Mouse (Mus musculus): ENCODE measurements at regions not wholly inside any gene's neighbourhood (a gene's known extent, or its start where the extent isn't known, plus 50 kb on each side); places are given as distances from the start of the nearest gene placed in this dataset.

DNA sequence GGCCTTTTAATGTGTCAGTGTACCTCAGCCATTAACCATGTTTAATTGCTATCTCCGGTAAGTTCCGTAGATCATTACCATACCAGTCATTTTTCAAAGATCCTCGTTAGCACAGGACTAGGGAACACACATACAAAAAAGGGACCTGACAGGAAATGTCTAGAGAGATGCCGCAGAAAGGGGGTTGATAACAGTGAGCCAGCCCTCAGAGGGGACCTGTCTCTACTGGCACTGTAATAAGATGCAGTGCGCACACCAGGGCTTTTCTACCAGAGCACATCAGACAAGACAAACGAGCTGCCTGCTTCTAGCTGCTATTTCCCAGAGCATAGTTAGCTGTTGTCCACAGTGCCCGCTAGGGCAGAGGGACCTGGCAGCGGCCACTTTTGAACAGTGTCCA, 199.1 kb downstream of the Sox11 start:
- in situ Hi-C loops (cut with MboI, MseI), result no loop called here

- in situ Hi-C loops (cut with MboI, MseI), result no loop called here
Measured at GRCm38 (mm10) chr12:27140335-27140702, 202.1 kb downstream of the Sox11 start.

DNA sequence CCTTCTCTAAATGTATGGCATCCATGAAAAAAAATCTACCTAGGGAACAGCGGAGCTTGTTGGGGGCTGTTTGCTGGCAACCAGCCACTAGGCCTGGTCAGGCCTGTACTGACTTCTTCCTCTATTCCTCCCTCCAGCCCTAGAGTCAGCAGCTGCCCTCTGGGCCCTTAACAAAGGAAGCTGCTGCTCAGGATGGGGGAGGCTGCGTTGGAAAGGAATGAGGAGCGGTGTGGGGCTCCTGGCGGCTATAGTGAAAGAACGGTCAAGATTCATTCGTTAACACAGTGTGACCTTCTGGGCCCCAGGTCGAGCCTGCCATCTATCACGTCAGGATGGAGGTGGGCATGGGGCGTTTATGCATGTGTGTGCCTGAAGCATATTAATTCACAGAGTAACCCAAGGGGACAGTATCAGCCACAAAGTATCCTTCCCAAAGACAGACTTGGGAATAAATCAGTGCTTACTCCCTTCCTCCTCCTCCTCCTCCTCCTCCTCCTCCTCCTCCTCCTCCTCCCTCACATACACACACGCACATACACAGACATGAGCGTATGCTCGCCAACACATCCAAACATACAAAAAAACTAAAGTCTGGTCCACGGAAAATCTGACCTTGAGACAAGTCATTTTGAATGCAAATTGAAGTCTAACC, 202.6 kb downstream of the Sox11 start:
- in situ Hi-C loops (cut with MboI, MseI), result no loop called here

DNA sequence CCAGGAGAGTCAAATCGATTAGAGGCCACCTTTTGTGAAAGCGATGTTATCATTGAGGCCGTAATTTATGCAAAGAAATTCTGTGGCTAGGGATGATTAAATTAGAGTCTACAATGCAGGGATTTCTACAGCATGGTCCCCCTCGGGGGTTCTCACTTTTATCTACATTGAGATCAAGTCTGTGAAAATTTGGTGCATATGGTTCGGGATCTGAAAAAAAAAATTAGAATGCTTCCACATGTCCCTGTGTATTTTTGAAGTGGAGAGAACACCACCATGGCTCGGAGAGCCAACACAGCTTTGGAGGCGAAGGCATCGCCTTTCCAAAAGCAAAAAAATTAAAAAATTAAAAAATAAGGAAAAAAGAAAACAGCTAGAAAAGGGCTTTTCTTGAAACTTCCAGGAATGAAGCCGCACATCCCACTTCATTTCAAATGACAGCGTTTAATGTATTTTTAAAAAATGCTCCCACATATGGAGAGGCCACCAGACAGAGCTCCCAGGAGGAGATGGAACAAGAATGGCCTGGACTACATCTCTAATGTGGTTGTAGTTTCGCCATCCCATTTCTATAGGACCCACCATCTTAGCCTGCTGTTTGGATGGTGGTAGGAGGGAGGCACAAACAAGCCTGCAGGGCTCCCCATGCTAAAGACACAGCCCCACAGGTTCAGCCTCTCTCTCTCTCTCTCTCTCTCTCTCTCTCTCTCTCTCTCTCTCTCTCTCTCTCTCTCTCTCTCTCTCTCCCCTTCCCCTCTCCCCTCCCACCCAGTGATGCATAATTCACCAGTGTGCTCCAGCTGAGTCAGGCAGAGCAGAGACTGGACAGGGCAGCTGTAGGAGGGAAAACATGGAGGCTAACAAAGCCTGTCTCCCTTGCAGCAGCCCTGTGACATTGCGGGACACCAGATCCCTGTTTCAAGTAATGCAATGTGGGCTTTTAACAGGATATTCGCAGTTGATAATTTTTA, 203.4 kb downstream of the Sox11 start:
- in situ Hi-C loops (cut with MboI, MseI), result no loop called here

GRCm38 (mm10) chr12:27135997-27136559, 206.3 kb downstream of the Sox11 start:
- in situ Hi-C loops (cut with MboI, MseI), result no loop called here

DNA sequence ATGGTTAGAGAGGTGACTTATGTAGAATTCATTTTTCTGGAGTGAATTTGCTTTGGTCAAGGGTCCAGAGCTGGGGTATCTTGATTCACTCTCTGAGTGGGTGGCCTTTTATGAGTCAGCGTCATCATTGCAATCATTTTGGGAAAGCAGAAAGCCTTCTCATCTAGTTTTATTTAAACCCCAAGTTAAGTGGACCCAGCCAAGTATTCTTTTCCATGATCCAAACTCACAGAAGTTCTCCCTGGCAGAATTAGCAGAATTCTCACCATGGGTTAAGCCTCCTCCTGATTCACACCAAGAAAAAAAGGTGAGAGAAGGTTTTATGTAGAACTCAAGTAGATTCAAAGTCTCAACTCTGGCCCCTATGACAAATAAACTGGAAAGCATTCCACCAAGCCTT, 211.8 kb downstream of the Sox11 start:
- in situ Hi-C loops (cut with MboI, MseI), result no loop called here

DNA sequence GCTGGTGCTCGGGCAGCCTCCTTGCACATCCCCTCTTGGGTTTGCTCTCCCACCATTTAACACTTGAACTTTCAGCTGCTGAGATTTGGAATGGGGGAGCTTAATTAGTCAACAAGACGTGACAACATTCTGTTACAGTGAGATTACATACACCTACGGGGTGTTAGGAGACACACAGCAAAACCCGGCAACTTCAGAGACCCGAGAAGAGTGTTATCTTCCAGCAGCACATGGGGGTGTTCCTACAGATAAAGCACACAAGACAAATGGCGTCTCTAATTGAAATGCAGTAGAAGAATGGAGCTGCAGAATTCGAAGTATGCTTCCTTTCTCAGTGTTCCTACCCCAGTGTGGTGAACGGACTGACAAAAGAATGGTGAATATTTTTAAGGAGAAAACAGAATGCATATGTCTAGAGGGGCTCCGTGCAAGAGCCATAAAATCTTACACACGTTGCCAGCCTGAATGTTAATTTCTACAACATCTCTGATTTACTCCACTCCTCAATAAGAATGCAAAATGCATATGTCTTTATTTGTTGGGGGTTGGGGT, 215.2 kb downstream of the Sox11 start:
- in situ Hi-C loops (cut with MboI, MseI), result no loop called here

DNA sequence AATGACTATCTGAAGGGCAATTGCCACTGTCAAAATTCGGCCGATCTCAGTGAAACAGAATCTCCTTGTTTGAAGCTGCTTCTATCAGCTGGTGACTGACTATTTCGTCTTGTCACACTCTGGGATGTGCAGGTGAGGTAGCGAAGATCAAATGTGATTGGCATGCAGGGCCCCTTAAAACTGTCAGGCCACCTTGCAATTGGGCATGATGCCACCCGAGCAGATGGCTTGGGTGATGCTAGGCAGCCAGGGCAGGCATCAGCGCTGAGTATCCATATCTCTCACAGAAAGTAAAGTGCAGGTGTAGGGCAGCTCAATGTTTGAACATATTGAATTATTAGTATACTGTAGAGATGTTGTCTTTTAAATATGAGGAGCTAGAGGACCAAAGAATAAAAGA, 223.8 kb downstream of the Sox11 start:
- in situ Hi-C loops (cut with MboI, MseI), result no loop called here

DNA sequence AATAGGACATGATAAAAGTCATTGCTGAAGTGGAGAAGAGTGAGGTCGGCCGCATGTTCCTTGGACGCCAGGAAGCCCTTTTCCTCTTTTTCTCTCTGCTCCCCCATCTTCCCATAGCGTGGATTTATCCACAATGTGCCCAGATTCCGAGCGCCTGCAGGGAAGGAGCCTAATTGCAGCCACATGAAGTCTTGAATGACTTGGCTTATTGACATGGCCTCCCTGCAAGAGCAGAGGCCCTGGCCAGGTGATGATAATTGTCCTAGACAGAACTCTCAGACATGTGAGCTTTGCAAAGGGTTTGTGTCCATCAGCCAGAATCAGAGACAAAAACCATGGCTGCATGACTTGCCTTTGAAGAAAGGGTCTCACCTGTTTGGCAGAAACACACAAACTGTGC, 227.0 kb downstream of the Sox11 start:
- in situ Hi-C loops (cut with MboI, MseI), result no loop called here

- in situ Hi-C loops (cut with MboI, MseI), result no loop called here
Measured at GRCm38 (mm10) chr12:27104925-27105571, 237.3 kb downstream of the Sox11 start.

DNA sequence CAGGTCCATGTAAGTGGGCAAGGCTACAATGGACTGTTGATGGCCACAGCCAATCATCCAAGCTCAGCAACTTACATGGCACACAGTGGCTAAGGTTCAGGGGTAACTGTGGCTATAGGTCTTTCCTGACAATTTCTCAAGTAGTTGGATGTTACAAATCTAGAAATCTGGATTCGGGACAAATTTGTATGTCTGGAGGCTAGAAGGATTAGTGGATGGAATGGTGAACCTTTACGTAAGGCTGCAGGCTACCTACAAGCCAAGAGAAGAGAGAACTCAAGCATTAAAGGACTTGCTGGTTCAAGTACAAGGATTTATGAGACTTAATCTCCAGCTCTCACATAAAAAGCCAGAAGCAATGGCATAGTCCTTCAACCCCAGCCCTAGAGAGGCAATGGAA, 239.4 kb downstream of the Sox11 start:
- in situ Hi-C loops (cut with MboI, MseI), result no loop called here

GRCm38 (mm10) chr12:27089206-27089605, 253.2 kb downstream of the Sox11 start:
- in situ Hi-C loops (cut with MboI, MseI), result no loop called here

- in situ Hi-C loops (cut with MboI, MseI), result no loop called here
Measured at GRCm38 (mm10) chr12:27085890-27086289, 256.5 kb downstream of the Sox11 start.

- in situ Hi-C loops (cut with MboI, MseI), result no loop called here
Measured at GRCm38 (mm10) chr12:27083645-27084550, 258.5 kb downstream of the Sox11 start.

DNA sequence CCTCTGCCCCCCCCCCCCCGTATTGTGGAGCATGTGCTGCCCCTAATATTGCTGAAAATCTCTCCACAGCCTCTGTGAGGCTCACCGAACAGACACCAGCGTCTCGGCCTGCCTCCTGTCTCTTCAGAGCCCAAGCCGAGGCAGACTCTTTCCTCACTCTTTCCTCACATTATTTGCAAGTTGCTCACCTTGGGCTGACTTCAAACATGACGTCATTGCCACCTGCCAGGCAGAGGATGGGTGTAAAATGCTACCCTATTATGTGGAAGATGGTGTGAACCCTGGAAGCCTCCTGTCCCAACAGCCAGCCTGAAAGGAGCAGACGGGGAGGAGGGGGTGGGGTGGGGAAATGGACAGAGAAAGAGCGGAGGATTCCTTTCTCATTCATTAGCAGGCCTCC, 259.3 kb downstream of the Sox11 start:
- in situ Hi-C loops (cut with MboI, MseI), result no loop called here

DNA sequence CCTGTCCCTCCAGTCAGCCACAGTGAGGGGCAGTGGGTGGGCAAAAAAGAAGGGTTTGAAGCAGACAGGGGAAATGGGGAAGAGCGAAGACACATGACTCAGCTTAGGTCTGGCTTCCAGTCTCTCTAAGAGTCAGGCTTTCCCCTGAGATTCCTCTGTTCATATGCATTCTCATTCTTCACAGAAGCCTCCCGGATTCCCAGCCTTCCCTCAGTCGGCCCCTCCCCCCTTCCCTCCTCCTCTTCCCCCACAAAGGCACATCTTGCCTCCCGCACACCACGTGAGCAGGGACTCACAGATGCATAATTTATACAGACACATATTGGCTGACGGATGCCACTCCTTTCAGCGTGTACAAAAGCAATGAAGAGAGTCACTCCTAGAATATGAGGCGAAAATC, 259.8 kb downstream of the Sox11 start:
- in situ Hi-C loops (cut with MboI, MseI), result no loop called here

DNA sequence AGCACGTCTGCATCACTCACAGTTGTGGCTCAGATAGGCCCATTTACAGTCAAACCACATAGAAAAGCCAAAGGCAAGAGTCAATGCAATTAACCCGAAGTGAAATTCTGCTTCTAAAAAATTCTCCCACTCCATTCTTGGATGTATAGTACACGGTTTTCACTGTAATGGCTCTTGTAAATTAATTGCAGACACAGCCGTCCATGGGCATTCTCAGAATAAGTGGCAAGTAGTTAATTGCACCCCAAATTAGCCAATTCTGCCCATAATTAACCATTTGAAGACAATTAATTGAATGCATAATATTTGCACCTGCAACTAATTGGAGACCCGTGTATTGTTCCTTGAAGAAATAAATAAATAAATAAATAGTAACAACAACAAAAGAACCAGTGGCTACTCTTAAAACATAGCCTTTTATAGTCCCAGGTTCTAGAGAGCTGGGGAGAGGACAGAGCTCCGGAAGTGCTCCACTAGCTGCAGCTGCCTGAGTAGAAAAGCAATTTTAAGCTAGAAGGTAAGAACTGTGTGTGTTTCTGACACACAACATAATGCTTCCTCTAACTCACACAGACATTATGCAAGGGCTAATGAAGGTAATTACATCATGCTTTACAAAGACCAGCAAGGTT, 266.2 kb downstream of the Sox11 start:
- in situ Hi-C loops (cut with MboI, MseI), result no loop called here

- in situ Hi-C loops (cut with MboI, MseI), result no loop called here
Measured at GRCm38 (mm10) chr12:27065011-27065517, 277.3 kb downstream of the Sox11 start.

DNA sequence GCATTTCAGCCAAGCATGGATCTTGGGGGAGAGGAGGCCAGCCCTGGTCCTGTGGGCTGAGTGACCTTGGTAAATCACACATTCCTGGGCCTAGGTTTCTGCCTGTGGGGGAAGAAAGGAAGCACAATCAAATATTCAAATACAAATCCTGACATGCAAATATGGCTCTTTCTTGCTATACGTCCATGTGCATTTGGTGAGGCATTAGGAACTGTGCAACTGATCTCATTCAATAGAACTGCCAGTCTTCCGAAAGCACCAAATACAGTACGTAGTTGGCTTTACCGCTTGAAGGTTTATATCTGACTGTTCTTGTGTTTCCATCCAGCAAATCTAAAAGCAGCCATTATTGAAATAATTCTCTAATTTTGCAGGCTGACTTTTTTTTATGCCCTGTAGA, 278.9 kb downstream of the Sox11 start:
- in situ Hi-C loops (cut with MboI, MseI), result no loop called here

Data from regulatory T cell (primary cell).